Mouse (Mus musculus): ENCODE data around the gene Nprl2. TPM values are rescaled to one million over a fixed set of nuclear protein-coding genes. Genes with fewer than 3 reads are reported as not detected.
"Not testable (repeated sequence)": the region's sequence is repeated elsewhere in the genome, so short reads cannot be mapped to it uniquely, and the experiment has no call there.

Nprl2 gene
- polyA plus RNA-seq, 1 experiment from 2014 or later = 36.7 TPM

- Histone ChIP-seq H3K27ac (peak overlapping the region; percentile 88), H3K4me1 (peaks cover 85% of the 10 kb centered on the region), H3K27me3 (ENCODE audit: poor library complexity, severe bottlenecking) (peaks cover 61% of the 10 kb centered on the region), H3K9me3 (no peaks in the 10 kb centered on the region), H3K4me3 (peak overlapping the region; percentile 88), H3K36me3 (replicated peaks) (no peaks in the 10 kb centered on the region)
- 21% methylated on average over 23 of the region's 23 CpGs for WGBS
- DNase-seq (ENCODE audit: extremely low spot score, low spot score) = peak; percentile 41
Observed at GRCm38 (mm10) chr9:107550491-107551116, 8.6 kb downstream of the Nprl2 start.

- peaks cover 85% of the 10 kb centered on the region for H3K4me1 ChIP-seq
- peak within 1 kb of the TSS; percentile 88 for H3K4me3 ChIP-seq
- H3K27me3 ChIP-seq (ENCODE audit: poor library complexity, severe bottlenecking) = peaks cover 61% of the 10 kb centered on the region
- H3K9me3 ChIP-seq = no peaks in the 10 kb centered on the region
- peaks cover 4% of the 10 kb centered on the region; the same call in 1 of the 2 replicates for H3K36me3 ChIP-seq (replicated peaks)
- DNase-seq (ENCODE audit: extremely low spot score, low spot score) = peak; percentile 74
- H3K27ac ChIP-seq = peak within 1 kb of the TSS; percentile 88
- WGBS = under 1% methylated on average over 63 of the region's 63 CpGs
Observed at GRCm38 (mm10) chr9:107551117-107551889, 9.3 kb downstream of the Nprl2 start, which contains the start of gene Rassf1. TSS of gene Rassf1 (plus strand) at chr9:107551555.

GRCm38 (mm10) chr9:107551890-107552355 lies 9.9 kb downstream of the Nprl2 start:
- WGBS = 2% methylated on average over 8 of the region's 8 CpGs
- no peak for DNase-seq (ENCODE audit: extremely low spot score, low spot score)
- Histone ChIP-seq H3K4me1 (peaks cover 85% of the 10 kb centered on the region), H3K27ac (peak overlapping the region; percentile 88), H3K9me3 (no peaks in the 10 kb centered on the region), H3K27me3 (ENCODE audit: poor library complexity, severe bottlenecking) (peaks cover 61% of the 10 kb centered on the region), H3K36me3 (replicated peaks) (peaks cover 10% of the 10 kb centered on the region), H3K4me3 (peak overlapping the region; percentile 88)

DNA sequence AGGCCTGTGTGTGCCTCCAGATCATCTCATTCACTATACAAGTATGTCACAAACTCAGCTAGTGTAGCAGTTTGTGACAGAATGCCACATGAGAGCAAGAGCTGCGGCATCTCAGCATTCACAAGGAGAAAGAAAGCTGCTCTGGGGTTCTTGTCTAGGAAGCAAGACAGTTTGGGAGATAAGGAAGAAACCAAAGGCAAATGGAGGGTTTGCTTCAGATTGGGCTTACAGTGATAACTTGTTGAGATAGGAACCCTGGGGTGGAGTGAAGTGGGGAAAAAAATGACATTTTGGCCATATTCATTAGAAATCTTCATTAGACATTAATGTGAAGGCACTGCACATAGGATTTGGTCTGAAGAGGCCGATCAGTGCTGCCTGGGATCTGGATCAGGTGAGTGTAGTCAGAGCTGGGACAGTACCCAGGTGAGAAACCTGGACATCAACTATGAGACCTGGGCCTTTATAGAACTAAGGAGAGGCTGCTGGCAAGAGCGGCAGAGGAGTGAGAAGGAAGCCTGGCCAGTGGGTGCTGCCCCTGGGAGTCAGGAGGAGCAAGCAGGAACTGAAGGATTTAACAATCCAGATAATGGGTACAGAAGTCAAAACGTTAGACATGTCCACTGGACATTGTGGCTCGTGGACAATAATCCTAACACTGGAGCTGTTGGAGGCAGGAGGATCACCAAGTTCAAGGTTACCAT lies 10.8 kb downstream of the Nprl2 start:
- Histone ChIP-seq H3K4me1 (peaks cover 78% of the 10 kb centered on the region), H3K27ac (peak overlapping the region; percentile 96), H3K27me3 (ENCODE audit: poor library complexity, severe bottlenecking) (peaks cover 54% of the 10 kb centered on the region), H3K36me3 (replicated peaks) (peaks cover 19% of the 10 kb centered on the region), H3K9me3 (no peaks in the 10 kb centered on the region), H3K4me3 (peak overlapping the region; percentile 88)
- DNase-seq (ENCODE audit: extremely low spot score, low spot score) = no peak
- 79% methylated on average over 5 of the region's 5 CpGs for WGBS

DNA sequence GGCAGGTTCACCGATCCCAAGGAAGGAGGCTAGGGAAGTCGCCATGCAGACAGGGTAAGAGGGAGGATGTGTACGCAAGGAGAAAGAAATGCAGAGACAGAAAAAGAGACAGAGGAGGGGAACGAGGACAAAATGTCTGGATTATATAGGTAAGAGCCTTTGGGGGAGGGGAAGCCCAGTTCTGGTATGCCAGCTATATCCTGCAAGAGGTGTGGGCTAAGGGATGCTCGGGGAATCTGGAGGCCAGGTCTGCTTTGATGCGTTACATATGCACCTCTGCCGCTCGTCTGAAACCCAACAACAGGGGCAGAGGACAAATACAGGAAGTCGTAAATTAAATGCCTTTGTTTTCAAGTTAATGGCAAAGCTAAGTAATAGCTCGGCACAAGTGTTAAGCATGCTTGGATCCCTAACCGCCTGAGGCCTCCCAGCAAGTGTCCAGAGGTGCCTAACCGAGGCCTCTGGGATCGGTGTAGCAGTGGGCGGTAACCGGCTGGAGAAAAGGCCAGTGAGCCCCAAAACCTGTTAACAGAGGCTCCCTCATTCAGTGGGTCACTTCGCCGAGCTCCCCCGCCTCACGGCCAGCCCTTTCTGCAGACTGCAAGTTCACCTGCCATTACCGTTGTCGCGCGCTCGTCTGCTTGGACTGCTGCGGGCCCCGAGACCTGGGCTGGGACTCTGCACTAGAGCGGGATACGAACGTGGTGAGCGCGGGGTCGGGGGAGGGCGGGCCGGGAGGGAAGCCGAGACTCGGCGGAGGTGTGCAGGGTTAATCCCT lies 11.7 kb downstream of the Nprl2 start:
- 6% methylated on average over 37 of the region's 37 CpGs for WGBS
- Histone ChIP-seq H3K9me3 (no peaks in the 10 kb centered on the region), H3K36me3 (replicated peaks) (peaks cover 28% of the 10 kb centered on the region), H3K4me1 (peaks cover 73% of the 10 kb centered on the region), H3K27me3 (ENCODE audit: poor library complexity, severe bottlenecking) (peaks cover 46% of the 10 kb centered on the region), H3K4me3 (peak overlapping the region; percentile 88), H3K27ac (peak overlapping the region; percentile 96)
- DNase-seq (ENCODE audit: extremely low spot score, low spot score) = no peak

DNA sequence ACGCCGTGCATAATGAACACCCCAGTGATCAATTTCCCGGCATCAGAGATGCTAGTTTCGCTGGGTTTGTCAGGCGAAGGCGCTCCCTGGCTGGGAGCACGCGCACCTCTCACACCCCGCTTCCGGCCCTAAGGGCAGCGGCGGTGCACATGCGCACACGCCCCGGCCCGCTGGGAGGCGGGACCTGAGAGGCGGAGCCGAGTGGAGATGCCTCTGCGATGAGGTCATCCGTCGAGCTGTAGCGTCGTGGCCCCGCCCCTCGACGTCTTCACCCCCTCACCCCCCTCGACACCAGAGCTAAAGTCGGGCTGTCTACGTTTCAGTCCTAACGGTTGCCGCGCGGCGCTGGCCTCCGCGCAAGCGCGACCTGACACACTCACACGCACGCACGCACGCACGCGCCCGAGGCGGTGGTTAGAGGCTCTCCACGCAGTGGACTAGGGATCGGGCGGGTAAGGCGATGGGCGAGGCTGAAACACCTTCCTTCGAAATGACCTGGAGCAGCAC lies 12.3 kb downstream of the Nprl2 start:
- Histone ChIP-seq H3K4me3 (peak overlapping the region; percentile 88), H3K9me3 (no peaks in the 10 kb centered on the region), H3K27me3 (ENCODE audit: poor library complexity, severe bottlenecking) (peaks cover 39% of the 10 kb centered on the region), H3K36me3 (replicated peaks) (peaks cover 34% of the 10 kb centered on the region), H3K27ac (peak overlapping the region; percentile 96), H3K4me1 (peaks cover 73% of the 10 kb centered on the region)
- under 1% methylated on average over 53 of the region's 53 CpGs for WGBS
- DNase-seq (ENCODE audit: extremely low spot score, low spot score) = peak; percentile 98

GRCm38 (mm10) chr9:107555031-107555457 lies 13.0 kb downstream of the Nprl2 start:
- peak; percentile 60 for DNase-seq (ENCODE audit: extremely low spot score, low spot score)
- under 1% methylated on average over 23 of the region's 23 CpGs for WGBS

DNA sequence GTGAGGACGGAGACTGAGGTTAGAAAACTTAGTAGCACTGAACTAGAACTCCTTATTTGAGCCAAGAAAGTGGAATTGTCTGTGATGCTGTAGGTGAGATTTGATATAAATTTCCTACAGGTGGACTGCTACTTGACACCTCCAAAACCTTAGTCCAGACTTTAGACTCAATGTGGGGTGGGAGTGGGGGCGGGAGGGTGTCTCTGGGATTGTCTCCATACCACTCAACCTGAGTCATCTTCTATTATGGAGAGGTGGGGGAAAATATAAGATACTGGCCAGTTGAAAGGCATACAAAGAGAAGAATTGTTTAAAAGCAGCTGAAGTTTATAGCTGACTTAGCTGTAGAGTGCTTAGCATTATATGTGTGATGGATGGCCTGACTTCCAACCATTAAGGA lies 13.7 kb downstream of the Nprl2 start:
- DNase-seq (ENCODE audit: extremely low spot score, low spot score) = no peak
- H3K27me3 ChIP-seq (ENCODE audit: poor library complexity, severe bottlenecking) = peaks cover 26% of the 10 kb centered on the region
- H3K27ac ChIP-seq = peak overlapping the region; percentile 96
- WGBS = 56% methylated on average over 2 of the region's 2 CpGs
- peaks cover 48% of the 10 kb centered on the region for H3K36me3 ChIP-seq (replicated peaks)
- H3K4me3 ChIP-seq = peak overlapping the region; percentile 88
- H3K4me1 ChIP-seq = peaks cover 61% of the 10 kb centered on the region
- no peaks in the 10 kb centered on the region for H3K9me3 ChIP-seq

More at GRCm38 (mm10) chr9:107555031-107555457, 13.0 kb downstream of the Nprl2 start:
- Histone ChIP-seq H3K9me3 (no peaks in the 10 kb centered on the region), H3K36me3 (replicated peaks) (peaks cover 41% of the 10 kb centered on the region), H3K4me1 (peaks cover 68% of the 10 kb centered on the region), H3K27me3 (ENCODE audit: poor library complexity, severe bottlenecking) (peaks cover 32% of the 10 kb centered on the region), H3K27ac (peak overlapping the region; percentile 96), H3K4me3 (peak overlapping the region; percentile 88)

GRCm38 (mm10) chr9:107556346-107556745 lies 14.3 kb downstream of the Nprl2 start:
- Histone ChIP-seq H3K4me1 (peaks cover 55% of the 10 kb centered on the region), H3K27me3 (ENCODE audit: poor library complexity, severe bottlenecking) (peaks cover 19% of the 10 kb centered on the region), H3K4me3 (peak overlapping the region; percentile 88), H3K27ac (no peak overlapping the region), H3K9me3 (no peaks in the 10 kb centered on the region), H3K36me3 (replicated peaks) (peaks cover 54% of the 10 kb centered on the region)
- no peak for DNase-seq (ENCODE audit: extremely low spot score, low spot score)
- WGBS = 74% methylated on average over 3 of the region's 3 CpGs

- Histone ChIP-seq H3K36me3 (replicated peaks) (peaks cover 72% of the 10 kb centered on the region), H3K4me1 (peaks cover 61% of the 10 kb centered on the region)
- 1% methylated on average over 46 of the region's 46 CpGs for WGBS
Observed at GRCm38 (mm10) chr9:107563029-107563581, 21.1 kb downstream of the Nprl2 start, which contains the start of gene Tusc2. TSS of gene Tusc2 (plus strand) at chr9:107563255.

GRCm38 (mm10) chr9:107565556-107565955 lies 23.5 kb downstream of the Nprl2 start:
- 53% methylated on average over 5 of the region's 5 CpGs for WGBS
- not testable (repeated sequence) for DNase-seq (ENCODE audit: extremely low spot score, low spot score); H3K9me3 ChIP-seq; H3K27me3 ChIP-seq (ENCODE audit: poor library complexity, severe bottlenecking); H3K27ac ChIP-seq
- peaks cover 53% of the 10 kb centered on the region for H3K36me3 ChIP-seq (replicated peaks)
- H3K4me1 ChIP-seq = peaks cover 75% of the 10 kb centered on the region
- H3K4me3 ChIP-seq = peak overlapping the region; percentile 93; the same call in 1 of the 2 replicates

More at GRCm38 (mm10) chr9:107563029-107563581, 21.1 kb downstream of the Nprl2 start, which contains the start of gene Tusc2:
- peak; percentile 96 for DNase-seq (ENCODE audit: extremely low spot score, low spot score)
- Histone ChIP-seq H3K4me3 (peak within 1 kb of the TSS; percentile 93), H3K27me3 (ENCODE audit: poor library complexity, severe bottlenecking) (no peaks in the 10 kb centered on the region), H3K27ac (peak within 1 kb of the TSS; percentile 88), H3K9me3 (no peaks in the 10 kb centered on the region)
